Mouse (Mus musculus) mature B cell (primary cell): ENCODE data around the gene Ppp1r15b.

Source experiments
- in situ Hi-C: fragments of 300-500 bp; cut with MboI; formaldehyde crosslinking; loops from 2 replicates; pipeline ENCODE4 v1.14.3; 2019

Ppp1r15b gene

DNA sequence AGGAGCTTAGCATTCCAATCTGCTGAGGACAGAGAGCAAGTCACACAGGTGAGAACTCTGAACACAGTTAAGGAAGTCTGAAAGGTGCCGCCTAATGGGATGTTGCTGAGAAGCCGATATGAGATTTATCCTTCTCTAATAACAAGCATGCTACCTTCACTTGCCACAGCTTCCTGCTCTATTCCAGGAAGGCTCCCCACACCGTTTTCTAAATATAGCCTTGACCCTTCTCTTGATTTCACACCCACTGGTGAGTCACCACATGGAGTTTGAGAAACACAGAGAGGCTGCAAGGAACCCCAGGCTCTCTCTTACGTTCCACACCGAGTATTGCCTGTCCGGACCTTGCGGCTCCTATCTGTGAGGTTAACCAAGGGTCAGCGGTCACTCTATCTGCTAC lies 57.8 kb downstream of the Ppp1r15b start:
- in situ Hi-C loops = no loop called here
